Comparison of ENCODE assay signal across 8 mouse cellular contexts in the genomic region with DNA sequence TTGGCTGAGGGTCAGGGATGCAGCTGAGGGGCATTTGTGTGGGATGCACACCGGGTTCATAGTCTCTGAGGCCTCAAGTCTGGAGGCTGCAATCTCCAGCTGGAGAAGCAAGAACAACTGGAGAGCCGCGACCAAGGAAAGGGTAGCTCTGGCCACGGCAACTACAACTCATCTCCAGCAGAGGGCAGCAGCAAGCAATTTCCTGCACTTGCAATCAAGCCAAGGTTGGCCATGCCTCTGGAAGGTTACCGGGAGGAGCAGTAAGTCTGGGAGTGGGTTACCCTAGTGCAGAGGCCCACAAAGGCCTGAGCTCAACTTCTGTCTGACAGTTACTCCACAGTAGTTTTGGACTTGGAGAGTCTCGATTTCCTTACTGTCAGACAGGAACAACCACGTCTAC.
DNase-seq lines count a peak whose midpoint lies in the region; ATAC-seq and TF ChIP-seq lines count a peak whose summit lies in the region.

No protein-coding gene starts in this region.

- DNase-seq in adrenal gland, adult 18-20 months (ENCODE audit: low spot score in 2 of 2): peak; percentile 74 to 75
- DNase-seq in gastrocnemius, postnatal 4 days (ENCODE audit: low spot score in 2 of 2): peak; percentile 60 to 76
- peak; percentile 46 to 79 for DNase-seq in layer of hippocampus, adult 2 months (ENCODE audit: low spot score in 2 of 2)
- peak; percentile 78 for DNase-seq in lung, postnatal 14 days
- peak; percentile 75 to 81 for DNase-seq in right cerebral cortex, adult 2 months (ENCODE audit: low spot score in 2 of 2)
- peak; percentile 73 for DNase-seq in urinary bladder, postnatal 25 days (ENCODE audit: low spot score)

- no peaks in the 10 kb centered on the region for H3K9me3 ChIP-seq in ES-Bruce4 (replicated peaks; ENCODE audit: control insufficient read depth, insufficient read depth, low read length, poor library complexity, severe bottlenecking)

- no peak for TF ChIP-seq POLR2A in ES-Bruce4 (IDR thresholded peaks at IDR 0.05; ENCODE audit: insufficient read depth, low read length)

- no peak for TF ChIP-seq EP300 in ES-Bruce4 (IDR thresholded peaks at IDR 0.05; ENCODE audit: insufficient read depth, low read depth, low read length)

- no peak overlapping the region for H3K4me3 ChIP-seq in ES-Bruce4 (ENCODE audit: low read depth, low read length)
- H3K4me3 ChIP-seq in layer of hippocampus, adult 2 months: no peak overlapping the region

- no peaks in the 10 kb centered on the region for H3K27me3 ChIP-seq in ES-Bruce4 (ENCODE audit: control insufficient read depth, insufficient read depth, low read length, poor library complexity, severe bottlenecking)

- ATAC-seq in common myeloid progenitor, adult 5-6 weeks (replicated peaks; ENCODE audit: low read depth, poor library complexity, severe bottlenecking): peak; percentile 78; the same call in 1 of the 2 replicates

- no peak overlapping the region for H3K27ac ChIP-seq in ES-Bruce4 (ENCODE audit: insufficient read depth, low read length)
- no peak overlapping the region for H3K27ac ChIP-seq in layer of hippocampus, adult 2 months

- TF ChIP-seq CTCF in ES-Bruce4 (IDR thresholded peaks at IDR 0.05; ENCODE audit: low read depth, low read length): peak; percentile 92
- TF ChIP-seq CTCF in layer of hippocampus, adult 2 months (conservative IDR thresholded peaks at IDR 0.05): peak; percentile 98

- H3K36me3 ChIP-seq in ES-Bruce4 (ENCODE audit: control insufficient read depth, insufficient read depth, low read length, poor library complexity, severe bottlenecking): no peaks in the 10 kb centered on the region

- H3K4me1 ChIP-seq in ES-Bruce4 (ENCODE audit: control insufficient read depth, insufficient read depth, low read length): no peaks in the 10 kb centered on the region

- H3K9ac ChIP-seq in ES-Bruce4 (ENCODE audit: low read depth, poor library complexity, severe bottlenecking): no peak overlapping the region
